Mouse (Mus musculus) thymus, adult 2 months (tissue): ENCODE data around the gene Tmem131l.

Experiments used
- CTCF ChIP-seq: fragments of 200-500 bp; IDR thresholded peaks from 2 replicates; pipeline ENCODE4 v1.5.1; 2012; ENCODE audit warnings: mild to moderate bottlenecking, control low read depth, low read length, moderate library complexity, borderline replicate concordance; ENCODE audit not compliant: control insufficient read depth, poor library complexity, insufficient read depth; ENCODE audit errors: extremely low read depth
- POLR2A ChIP-seq: fragments of 200-500 bp; IDR thresholded peaks from 2 replicates; pipeline ENCODE4 v1.6.1; 2012; ENCODE audit warnings: mild to moderate bottlenecking, low read length, control low read depth, moderate library complexity; ENCODE audit not compliant: control insufficient read depth, poor library complexity, insufficient read depth; ENCODE audit errors: extremely low read depth

DNA sequence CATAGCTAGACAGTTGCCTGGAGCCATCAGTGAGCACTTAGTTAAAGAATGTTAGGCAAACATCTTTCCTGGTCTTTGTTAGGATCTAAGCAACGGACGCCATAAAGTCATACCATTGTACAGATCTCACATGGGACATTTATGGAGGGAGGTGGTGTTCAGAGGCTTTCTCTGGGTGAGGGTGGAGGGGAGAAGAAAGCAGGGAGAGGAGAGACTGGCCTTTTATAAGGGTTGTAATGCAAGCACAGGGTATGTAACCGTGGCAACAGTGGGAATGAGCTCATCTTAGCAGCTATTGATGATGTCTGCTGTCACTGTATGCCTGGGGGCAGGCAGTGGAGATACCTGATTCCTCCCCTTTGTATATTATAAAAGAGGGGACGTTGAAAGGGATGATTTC, 163.7 kb downstream of the Tmem131l start:
- TF ChIP-seq CTCF (no peak), POLR2A (no peak)
